Mouse (Mus musculus) embryonic facial prominence, embryonic 14.5 days (tissue): ENCODE measurements at regions not wholly inside any gene's neighbourhood (a gene's known extent, or its start where the extent isn't known, plus 50 kb on each side); places are given as distances from the start of the nearest gene placed in this dataset.

ENCODE experiments used
- ATAC-seq: fragments of 200-750 bp; cut with Nextera tagmentation; 2 replicates; pipeline ENCODE4 v1.8.0; 2017; ENCODE audit warnings: low read depth, moderate number of reproducible peaks, moderate TSS enrichment
- DNase-seq: peaks from one replicate; pipeline ENCODE4 v3.0.0-alpha.2; 2015; ENCODE audit warnings: low spot score
- H3K27ac ChIP-seq: fragments of 300-500 bp; sonication (generic); replicated peaks from 2 replicates; pipeline ENCODE4 v1.5.1; 2014; ENCODE audit warnings: low read depth, mild to moderate bottlenecking, low read length, moderate library complexity
- H3K27me3 ChIP-seq: fragments of 300-500 bp; sonication (generic); replicated peaks from 2 replicates; pipeline ENCODE4 v1.6.1; 2014; ENCODE audit warnings: low read length; ENCODE audit not compliant: control insufficient read depth, insufficient read depth
- H3K36me3 ChIP-seq: fragments of 300-500 bp; sonication (generic); 2 replicates; pipeline ENCODE4 v1.6.1; 2014; ENCODE audit warnings: low read length, mixed read lengths; ENCODE audit not compliant: control insufficient read depth, insufficient read depth
- H3K4me1 ChIP-seq: fragments of 300-500 bp; sonication (generic); 2 replicates; pipeline ENCODE4 v1.6.1; 2014; ENCODE audit warnings: antibody characterized with exemption, low read length; ENCODE audit not compliant: control insufficient read depth, insufficient read depth
- H3K4me2 ChIP-seq: fragments of 300-500 bp; sonication (generic); 2 replicates; pipeline ENCODE4 v1.6.1; 2014; ENCODE audit warnings: low read depth, mild to moderate bottlenecking, low read length, moderate library complexity, mixed read lengths
- H3K4me3 ChIP-seq: fragments of 300-500 bp; sonication (generic); 2 replicates; pipeline ENCODE4 v1.5.1; 2014; ENCODE audit warnings: low read depth, mild to moderate bottlenecking, low read length
- H3K9ac ChIP-seq: fragments of 300-500 bp; sonication (generic); 2 replicates; pipeline ENCODE4 v1.6.1; 2014; ENCODE audit warnings: low read depth, mild to moderate bottlenecking, low read length, moderate library complexity, mixed read lengths
- H3K9me3 ChIP-seq: fragments of 300-500 bp; sonication (generic); 2 replicates; pipeline ENCODE4 v1.6.1; 2016; ENCODE audit warnings: low read length; ENCODE audit not compliant: control insufficient read depth
- WGBS: fragments of 180-500 bp; shearing (Covaris S2); extraction: QIAGEN DNeasy Blood & Tissue Kit; methylation state at CpG from one replicate; pipeline ENCODE4 v1.1.7; 2014; 5-methylcytosine and 5-hydroxymethylcytosine counted together

GRCm38 (mm10) chr7:39866674-39867428 is 349.3 kb downstream of the Zfp619 start:
- Histone ChIP-seq H3K4me1 (no peaks in the 10 kb centered on the region), H3K9me3 (0 out of 2 replicates have a peak, but pooled peaks cover 4% of the 10 kb centered on the region), H3K9ac (no peak overlapping the region), H3K4me3 (no peak overlapping the region), H3K27ac (no peak overlapping the region), H3K36me3 (no peaks in the 10 kb centered on the region), H3K27me3 (no peaks in the 10 kb centered on the region), H3K4me2 (no peak overlapping the region)
- ATAC-seq, result no peak
- 73% methylated on average over 6 of the region's 6 CpGs for WGBS
- no peak for DNase-seq

- Histone ChIP-seq H3K9me3 (0 out of 2 replicates have a peak, but pooled peaks cover 4% of the 10 kb centered on the region), H3K27ac (no peak overlapping the region), H3K36me3 (no peaks in the 10 kb centered on the region), H3K9ac (no peak overlapping the region), H3K4me1 (no peaks in the 10 kb centered on the region), H3K4me2 (no peak overlapping the region), H3K27me3 (no peaks in the 10 kb centered on the region), H3K4me3 (no peak overlapping the region)
- DNase-seq (peak; percentile 11), ATAC-seq (no peak)
- 21% methylated on average over 3 of the region's 3 CpGs for WGBS
These were observed 349.9 kb downstream of the Zfp619 start for GRCm38 (mm10) chr7:39867451-39867850.

- H3K27me3 ChIP-seq, result no peaks in the 10 kb centered on the region
- H3K27ac ChIP-seq, result no peak overlapping the region
- no peak overlapping the region for H3K9ac ChIP-seq
- no peaks in the 10 kb centered on the region for H3K9me3 ChIP-seq
- no peaks in the 10 kb centered on the region for H3K4me1 ChIP-seq
- WGBS, result 63% methylated on average over 1 of the region's 1 CpGs
- DNase-seq (no peak), ATAC-seq (no peak)
- no peak overlapping the region for H3K4me2 ChIP-seq
- no peak overlapping the region for H3K4me3 ChIP-seq
- H3K36me3 ChIP-seq, result no peaks in the 10 kb centered on the region
These were observed 364.5 kb downstream of the Zfp619 start for GRCm38 (mm10) chr7:39882113-39882512.

- Histone ChIP-seq H3K4me1 (no peaks in the 10 kb centered on the region), H3K9ac (no peak overlapping the region), H3K4me3 (no peak overlapping the region), H3K36me3 (no peaks in the 10 kb centered on the region), H3K27ac (no peak overlapping the region), H3K9me3 (no peaks in the 10 kb centered on the region), H3K4me2 (no peak overlapping the region), H3K27me3 (no peaks in the 10 kb centered on the region)
- DNase-seq, result no peak
- no peak for ATAC-seq
- WGBS, result 82% methylated on average over 7 of the region's 7 CpGs
These were observed 376.8 kb downstream of the Zfp619 start for GRCm38 (mm10) chr7:39894208-39894896.

- H3K9me3 ChIP-seq, result no peaks in the 10 kb centered on the region
- H3K9ac ChIP-seq, result no peak overlapping the region
- no peak overlapping the region for H3K4me3 ChIP-seq
- H3K27ac ChIP-seq, result no peak overlapping the region
- H3K4me1 ChIP-seq, result no peaks in the 10 kb centered on the region
- no peak for DNase-seq
- no peaks in the 10 kb centered on the region for H3K36me3 ChIP-seq
- no peak for ATAC-seq
- WGBS, result 80% methylated on average over 2 of the region's 2 CpGs
- H3K4me2 ChIP-seq, result no peak overlapping the region
- H3K27me3 ChIP-seq, result no peaks in the 10 kb centered on the region
These were observed 379.4 kb downstream of the Zfp619 start for GRCm38 (mm10) chr7:39896918-39897317.

GRCm38 (mm10) chr7:39898268-39898667 is 380.7 kb downstream of the Zfp619 start:
- H3K4me3 ChIP-seq, result no peak overlapping the region
- ATAC-seq, result no peak
- WGBS, result 96% methylated on average over 1 of the region's 1 CpGs

GRCm38 (mm10) chr7:39933946-39934345 is 416.4 kb downstream of the Zfp619 start:
- ATAC-seq (no peak), DNase-seq (no peak)
- H3K4me1 ChIP-seq, result no peaks in the 10 kb centered on the region
- no peak overlapping the region for H3K27ac ChIP-seq
- H3K9me3 ChIP-seq, result no peaks in the 10 kb centered on the region
- H3K4me2 ChIP-seq, result no peak overlapping the region
- no peak overlapping the region for H3K4me3 ChIP-seq
- H3K36me3 ChIP-seq, result no peaks in the 10 kb centered on the region
- 62% methylated on average over 1 of the region's 1 CpGs for WGBS
- H3K27me3 ChIP-seq, result no peaks in the 10 kb centered on the region
- H3K9ac ChIP-seq, result no peak overlapping the region

More at GRCm38 (mm10) chr7:39898268-39898667, 380.7 kb downstream of the Zfp619 start:
- H3K9ac ChIP-seq, result no peak overlapping the region
- no peak for DNase-seq
- H3K27ac ChIP-seq, result no peak overlapping the region
- H3K9me3 ChIP-seq, result no peaks in the 10 kb centered on the region
- no peaks in the 10 kb centered on the region for H3K27me3 ChIP-seq
- H3K36me3 ChIP-seq, result no peaks in the 10 kb centered on the region
- no peaks in the 10 kb centered on the region for H3K4me1 ChIP-seq
- no peak overlapping the region for H3K4me2 ChIP-seq

- Histone ChIP-seq H3K4me2 (no peak overlapping the region), H3K4me1 (no peaks in the 10 kb centered on the region; the same call in 1 of the 2 replicates), H3K9ac (no peak overlapping the region), H3K27me3 (no peaks in the 10 kb centered on the region), H3K4me3 (no peak overlapping the region), H3K27ac (no peak overlapping the region), H3K9me3 (no peaks in the 10 kb centered on the region), H3K36me3 (no peaks in the 10 kb centered on the region)
- ATAC-seq (peak; percentile 26; the same call in 1 of the 2 replicates), DNase-seq (peak; percentile 42)
- 62% methylated on average over 4 of the region's 4 CpGs for WGBS
These were observed 419.7 kb downstream of the Zfp619 start for GRCm38 (mm10) chr7:39937262-39937661.
